Mouse (Mus musculus): Measurements from ENCODE around the gene AI413582.
A peak's percentile ranks its signal among the peaks of the same experiment; 100 is the strongest.

The AI413582 gene

GRCm38 (mm10) chr17:27565163-27565941 lies at the start of gene AI413582:
AI413582 (minus strand) TSS chr17:27565756.
- peak; percentile 90 for DNase-seq (ENCODE audit: low spot score)

- no peak for DNase-seq (ENCODE audit: low spot score)
Observed at GRCm38 (mm10) chr17:27613016-27613415, 47.5 kb upstream of the AI413582 start.

DNA sequence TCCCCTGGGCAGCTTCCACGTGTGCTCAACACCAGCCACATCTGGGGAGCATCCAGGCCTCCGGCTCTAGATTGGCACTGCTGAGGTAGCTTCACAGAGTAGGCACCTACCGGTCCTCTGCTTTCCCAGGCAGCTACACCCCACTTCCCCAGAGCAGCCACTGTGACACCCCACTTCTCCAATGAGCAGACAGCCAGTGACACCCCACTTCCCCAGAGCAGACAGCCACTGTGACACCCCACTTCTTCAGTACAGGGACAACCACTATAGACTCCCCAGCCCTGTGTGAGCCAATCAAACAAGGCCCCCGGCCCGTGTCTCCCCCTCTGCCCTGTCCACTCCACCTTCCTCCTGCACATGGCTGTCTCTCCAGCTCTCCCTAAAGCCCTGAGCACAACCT lies 46.4 kb upstream of the AI413582 start:
- no peak for DNase-seq (ENCODE audit: low spot score)

DNA sequence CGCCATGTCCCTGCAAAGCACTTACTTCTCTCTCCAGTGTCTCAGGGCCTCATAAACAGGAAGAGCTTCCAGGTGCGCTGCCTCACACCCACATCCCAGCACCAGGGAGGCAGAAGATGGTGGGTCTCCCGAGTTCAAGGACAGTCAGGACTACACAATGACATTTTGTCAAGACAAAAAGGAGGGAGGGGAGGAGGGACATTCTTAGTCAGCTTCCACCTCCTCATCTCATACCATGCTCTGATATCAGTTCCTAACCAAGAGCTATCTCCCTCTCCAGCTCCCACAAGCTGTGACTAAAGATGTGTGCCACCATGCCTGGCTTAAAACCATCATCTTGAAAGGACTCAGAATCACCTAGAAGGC lies 45.9 kb upstream of the AI413582 start:
- no peak for DNase-seq (ENCODE audit: low spot score)

DNA sequence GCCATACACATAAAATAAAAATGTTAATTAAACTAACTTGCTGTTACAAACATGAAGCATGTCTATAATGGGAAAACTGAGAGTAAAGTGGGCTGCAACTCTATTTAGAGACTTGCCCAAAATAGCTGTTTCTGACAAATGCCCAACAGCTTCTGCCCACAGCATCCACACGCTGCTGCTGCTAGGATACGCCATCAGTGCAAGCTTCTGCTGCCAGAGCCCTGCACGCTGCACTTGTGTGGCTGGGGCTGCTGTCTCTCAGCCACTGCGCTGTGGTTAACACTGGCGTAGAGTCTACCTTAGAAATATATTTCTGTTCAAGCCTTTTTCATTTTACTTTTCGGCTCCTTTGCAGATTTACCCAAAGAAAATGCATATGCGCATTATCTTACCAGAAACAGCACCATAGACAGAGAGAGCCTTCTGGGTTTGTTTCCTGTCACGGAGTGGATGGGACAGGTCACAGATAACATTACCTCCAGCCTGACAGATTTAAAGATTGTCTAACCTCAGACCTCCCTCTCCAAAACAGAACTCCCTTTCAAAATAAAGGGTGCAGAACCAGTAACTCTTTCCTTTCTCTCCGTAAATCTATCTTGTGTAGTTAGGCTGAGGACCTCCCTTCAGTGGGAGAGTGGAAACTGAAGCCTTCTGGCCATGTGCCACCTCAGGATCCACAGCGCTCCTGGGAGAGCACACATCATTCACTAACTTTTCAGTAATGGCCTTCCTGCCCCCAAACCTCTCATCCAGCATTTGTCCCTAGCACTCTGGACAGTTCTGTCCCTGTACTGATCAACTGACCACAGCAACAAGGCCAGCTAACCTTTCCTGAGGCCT lies 45.3 kb upstream of the AI413582 start:
- DNase-seq (ENCODE audit: low spot score) = no peak

- DNase-seq (ENCODE audit: low spot score) = no peak
Observed at GRCm38 (mm10) chr17:27609576-27609975, 44.0 kb upstream of the AI413582 start.

- DNase-seq (ENCODE audit: low spot score) = no peak
Observed at GRCm38 (mm10) chr17:27603522-27604234, 38.1 kb upstream of the AI413582 start.

DNA sequence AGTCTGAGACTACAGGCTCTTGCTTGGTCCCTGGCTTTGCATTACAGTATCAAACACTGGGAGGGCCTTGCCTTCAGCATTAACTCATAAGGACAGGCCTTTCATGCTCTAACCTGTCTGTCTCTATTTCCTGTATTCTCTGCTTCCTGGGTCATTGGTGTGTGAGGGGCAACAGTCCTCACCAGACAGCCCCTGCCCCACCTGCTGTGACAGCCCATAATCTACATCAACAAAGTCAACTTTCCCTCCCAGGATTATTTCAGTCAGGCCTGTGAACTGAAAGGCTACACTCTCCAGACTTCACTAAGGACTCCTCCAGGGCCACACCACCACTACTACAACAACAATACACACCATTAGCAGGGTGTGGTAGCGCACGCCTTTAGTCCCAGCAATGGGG lies 37.5 kb upstream of the AI413582 start:
- no peak for DNase-seq (ENCODE audit: low spot score)

DNA sequence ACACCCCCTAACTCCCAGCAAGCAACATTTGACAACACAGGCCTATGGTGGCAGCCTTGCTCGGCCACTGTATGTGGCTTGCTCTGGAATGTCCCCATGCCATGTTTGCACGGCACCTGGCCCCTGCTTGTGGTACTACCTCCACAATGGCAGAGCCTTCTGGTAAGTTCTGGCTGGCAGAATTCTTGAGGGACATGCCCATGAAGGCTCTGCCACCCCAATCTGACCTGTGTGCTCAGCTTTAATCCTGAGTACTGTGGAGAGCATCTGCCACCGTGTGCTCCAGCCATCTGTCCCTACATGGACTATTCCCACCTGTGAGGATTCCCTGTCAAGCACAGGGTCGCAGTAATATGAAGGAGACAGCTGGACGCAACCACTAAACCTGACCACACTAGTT lies 35.3 kb upstream of the AI413582 start:
- no peak for DNase-seq (ENCODE audit: low spot score)

DNA sequence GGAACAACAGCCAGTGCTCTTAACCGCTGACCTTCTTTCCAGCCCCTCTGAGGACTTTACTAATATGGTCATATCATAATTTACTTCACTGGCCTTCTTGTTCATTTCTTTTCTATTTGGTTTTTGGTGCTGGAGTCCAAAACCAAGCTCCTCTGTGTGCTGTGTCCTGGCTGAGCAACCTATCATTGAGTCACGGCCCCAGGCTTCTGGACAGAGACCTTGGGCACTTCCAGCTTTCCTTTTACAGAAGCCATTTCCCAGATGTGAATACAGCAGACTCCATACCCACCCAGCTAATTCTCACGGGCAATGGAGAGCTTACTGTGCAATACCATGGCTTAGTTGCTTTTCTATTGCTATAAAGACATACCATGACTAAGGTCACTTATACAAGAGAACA lies 34.7 kb upstream of the AI413582 start:
- no peak for DNase-seq (ENCODE audit: low spot score)

DNA sequence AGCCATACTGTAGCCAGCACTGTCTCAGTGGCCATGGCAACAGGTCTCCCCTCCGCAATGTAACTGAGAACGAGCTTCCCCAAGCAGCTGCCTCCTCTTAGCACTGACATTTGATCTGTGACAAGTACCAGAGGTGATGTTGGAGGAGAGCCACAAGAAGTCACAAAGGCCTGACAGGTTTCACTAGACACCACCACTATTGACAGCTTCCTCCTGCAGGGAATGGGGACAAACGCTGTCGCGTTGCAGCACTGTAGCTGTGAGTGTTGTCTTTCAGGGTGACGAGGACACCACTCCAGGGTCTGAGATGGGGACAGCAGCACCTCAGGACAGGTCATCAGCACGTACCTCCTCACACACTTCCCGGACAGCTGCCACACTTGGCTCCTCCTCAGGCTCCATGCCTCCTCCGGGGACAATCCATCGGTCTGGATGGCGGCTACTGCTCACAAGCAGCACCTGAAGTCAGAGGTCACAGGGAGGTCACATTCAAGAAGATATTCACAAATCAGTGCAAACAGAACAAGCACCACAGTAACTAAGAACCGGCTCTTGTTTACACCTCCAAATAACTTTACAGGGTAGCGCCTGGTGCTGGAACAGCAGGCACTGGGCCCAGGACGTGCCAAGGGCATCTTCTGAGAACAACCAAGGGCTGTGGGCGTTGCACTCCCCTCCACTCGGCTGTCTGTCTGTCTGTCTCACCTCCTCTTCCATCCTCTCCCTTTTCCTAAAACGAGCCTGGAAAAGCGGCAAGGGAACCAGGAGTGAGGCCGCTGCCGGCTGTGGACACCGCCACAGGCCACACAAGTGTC lies 31.0 kb upstream of the AI413582 start:
- no peak for DNase-seq (ENCODE audit: low spot score)

GRCm38 (mm10) chr17:27595659-27596375 lies 30.3 kb upstream of the AI413582 start:
- no peak for DNase-seq (ENCODE audit: low spot score)

DNA sequence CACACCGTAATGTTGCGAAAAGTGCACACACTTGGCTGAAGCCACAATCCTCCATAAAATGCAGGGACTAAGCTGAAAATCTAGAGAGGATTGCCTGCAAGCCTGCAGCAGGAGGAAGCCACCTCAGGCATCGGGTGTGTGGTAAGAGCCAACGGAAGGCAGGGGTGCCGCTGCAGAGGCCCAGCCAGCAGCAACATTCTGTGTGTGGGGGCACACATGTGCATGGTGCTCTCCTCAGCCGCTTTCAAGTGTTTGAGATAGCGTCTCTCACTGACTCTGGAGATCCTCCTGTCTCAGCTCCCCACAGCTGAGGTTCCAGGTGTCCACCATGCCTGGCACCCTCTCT lies 27.0 kb upstream of the AI413582 start:
- no peak for DNase-seq (ENCODE audit: low spot score)

GRCm38 (mm10) chr17:27591826-27592564 lies 26.4 kb upstream of the AI413582 start:
- DNase-seq (ENCODE audit: low spot score) = no peak

DNA sequence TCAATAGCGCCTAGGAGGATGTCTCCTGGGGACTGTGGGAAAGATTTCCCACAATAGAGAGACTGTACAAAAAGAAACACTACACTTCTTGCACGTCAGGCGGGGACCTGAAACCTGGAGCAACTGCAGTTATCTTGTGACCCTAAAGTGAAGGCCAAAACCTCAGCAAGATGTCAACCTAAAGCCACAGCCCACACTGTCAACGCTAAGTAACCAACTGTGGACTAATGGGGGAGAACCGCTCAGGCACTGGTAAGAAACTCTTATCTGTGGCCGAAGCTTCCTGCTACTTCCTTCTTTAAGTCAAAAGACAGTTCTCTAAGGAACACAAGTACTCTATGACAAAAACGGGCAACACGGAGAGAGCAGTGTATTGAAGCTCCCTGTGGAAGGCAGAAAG lies 22.7 kb upstream of the AI413582 start:
- DNase-seq (ENCODE audit: low spot score) = no peak

DNA sequence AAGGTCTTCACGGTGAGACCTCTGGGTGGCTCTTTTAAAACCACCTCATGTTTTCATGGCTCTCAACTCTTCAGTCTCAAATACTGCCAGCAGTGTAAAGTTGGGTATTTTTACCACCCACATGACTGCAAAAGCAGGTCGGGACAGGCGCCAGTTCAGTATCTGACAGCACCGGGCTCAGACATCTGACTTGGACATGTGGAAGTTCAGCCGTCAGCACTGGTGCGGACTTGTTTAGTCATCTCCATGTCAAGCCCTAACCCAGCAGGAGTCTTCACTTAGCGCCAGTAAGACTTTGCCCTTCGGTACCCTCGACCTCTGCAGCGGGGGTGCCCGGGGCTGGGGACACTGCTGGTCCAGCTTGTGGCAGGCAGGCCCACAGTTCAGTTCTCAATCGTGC lies 21.7 kb upstream of the AI413582 start:
- DNase-seq (ENCODE audit: low spot score) = no peak

DNA sequence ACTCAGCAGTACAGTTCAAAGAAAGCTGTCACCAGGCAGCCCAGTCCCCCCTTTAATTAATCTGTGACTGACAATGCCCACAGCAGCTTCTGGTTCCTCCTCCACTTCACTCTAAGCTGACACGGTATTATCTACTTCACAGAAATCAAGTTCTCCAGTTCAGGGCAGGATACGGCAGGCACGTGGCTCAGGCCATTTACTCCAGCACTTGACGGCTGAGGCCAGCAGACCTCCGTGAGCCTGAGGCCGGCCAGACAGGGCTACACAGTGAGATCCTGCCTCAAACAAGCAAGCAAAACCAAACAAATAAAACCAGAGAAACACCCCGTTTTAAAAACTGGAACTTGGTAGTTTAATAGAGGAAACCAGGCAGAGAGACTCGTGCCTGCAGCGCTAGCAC lies 21.1 kb upstream of the AI413582 start:
- no peak for DNase-seq (ENCODE audit: low spot score)

DNA sequence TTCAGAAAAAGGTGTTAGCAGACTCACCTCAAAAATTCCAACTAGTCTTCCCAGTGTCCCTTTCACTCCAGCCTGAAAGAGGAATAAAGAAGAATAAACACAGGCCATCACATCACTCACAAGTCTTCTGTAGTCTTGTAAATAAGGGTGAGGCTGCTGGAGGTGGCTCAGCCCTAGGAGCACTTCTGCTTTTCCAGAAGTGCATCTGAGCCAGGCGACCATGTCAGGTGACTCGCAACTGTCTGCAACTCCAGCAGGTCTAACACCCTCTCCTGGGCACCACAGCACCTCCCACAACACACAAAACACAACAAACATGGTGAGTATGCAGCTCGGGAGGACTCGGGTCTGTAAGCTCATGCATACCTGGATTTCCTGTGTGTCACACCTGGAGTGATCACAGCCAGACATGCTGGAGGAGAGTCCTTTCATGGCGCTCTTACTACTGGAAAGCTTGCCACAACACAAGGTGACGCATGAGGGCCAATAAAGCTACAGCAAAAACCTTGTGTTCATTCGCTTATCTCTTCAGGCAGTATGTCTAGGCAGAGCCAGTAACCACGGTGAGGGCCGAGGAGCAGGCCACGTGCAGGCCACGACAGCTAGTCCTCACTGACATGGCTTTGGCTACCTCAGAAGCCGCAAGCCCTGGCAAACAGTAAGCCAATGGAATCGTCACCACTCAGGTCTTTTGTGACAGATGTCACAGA lies 17.8 kb upstream of the AI413582 start:
- DNase-seq (ENCODE audit: low spot score) = no peak

DNA sequence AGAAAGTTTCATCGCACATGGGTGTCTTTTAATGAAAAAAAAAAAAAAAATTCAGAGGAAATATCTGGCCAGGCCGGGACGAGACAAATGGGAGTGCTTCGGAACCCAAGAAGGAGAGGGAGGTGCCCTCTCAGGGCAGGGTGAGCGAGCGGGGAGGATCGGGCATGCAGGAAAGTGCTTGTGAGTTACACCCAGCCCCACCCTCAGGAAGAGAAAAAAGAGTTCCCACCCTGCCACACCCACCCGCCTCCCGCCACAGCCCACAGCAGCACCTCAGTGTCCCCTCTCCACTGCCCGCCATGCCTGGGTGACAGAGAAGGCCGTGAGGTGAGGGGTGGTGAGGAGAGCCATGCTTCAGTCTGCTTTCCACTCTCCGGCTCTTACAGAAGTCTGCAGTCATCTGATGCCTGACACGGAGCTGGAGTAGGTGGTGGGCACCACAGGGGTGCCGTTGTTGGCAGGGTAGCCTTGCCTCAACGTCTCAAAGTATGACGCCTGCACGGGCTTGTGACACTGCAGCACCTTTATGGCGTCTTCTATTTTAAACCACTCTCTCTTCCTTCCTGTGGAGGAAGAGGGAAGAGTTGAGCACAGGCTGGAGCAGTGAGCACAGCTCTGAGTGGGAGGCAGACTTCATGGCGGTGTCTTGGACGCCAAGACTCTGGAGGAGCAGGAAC lies 15.0 kb upstream of the AI413582 start:
- DNase-seq (ENCODE audit: low spot score) = peak; percentile 44

All from c-Kit-positive CD71-positive TER-119-positive erythroid progenitor cells, embryonic 14.5 days (primary cell).